Mouse (Mus musculus): ENCODE results near the gene Trpm3. TPM values are rescaled to one million over a fixed set of nuclear protein-coding genes. Genes with fewer than 3 reads are reported as not detected.

Trpm3 gene
- polyA plus RNA-seq, 1 experiment: 0.12 TPM

GRCm38 (mm10) chr19:22338927-22339326, 200.1 kb downstream of the Trpm3 start:
- no peak for TF ChIP-seq CTCF (IDR thresholded peaks at IDR 0.05; ENCODE audit: insufficient read depth, low read length)
- no peak for TF ChIP-seq POLR2A (IDR thresholded peaks at IDR 0.05; ENCODE audit: borderline replicate concordance, extremely low read depth, low read depth, low read length)
- H3K4me1 ChIP-seq (ENCODE audit: control insufficient read depth, insufficient read depth, low read length): peaks cover 3% of the 10 kb centered on the region
- H3K4me3 ChIP-seq (replicated peaks; ENCODE audit: extremely low read depth, low read depth, low read length): no peak overlapping the region
- no peak for DNase-seq
- WGBS: 67% methylated on average over 8 of the region's 8 CpGs

- H3K4me3 ChIP-seq (replicated peaks; ENCODE audit: extremely low read depth, low read depth, low read length): no peak overlapping the region
- TF ChIP-seq CTCF (IDR thresholded peaks at IDR 0.05; ENCODE audit: insufficient read depth, low read length) (no peak), POLR2A (IDR thresholded peaks at IDR 0.05; ENCODE audit: borderline replicate concordance, extremely low read depth, low read depth, low read length) (no peak)
- 85% methylated on average over 14 of the region's 14 CpGs for WGBS
- no peak for DNase-seq
- no peaks in the 10 kb centered on the region for H3K4me1 ChIP-seq (ENCODE audit: control insufficient read depth, insufficient read depth, low read length)
Observed at GRCm38 (mm10) chr19:22354037-22354541, 215.2 kb downstream of the Trpm3 start.

GRCm38 (mm10) chr19:22386890-22387289, 248.0 kb downstream of the Trpm3 start:
- WGBS: 74% methylated on average over 3 of the region's 3 CpGs
- TF ChIP-seq CTCF (IDR thresholded peaks at IDR 0.05; ENCODE audit: insufficient read depth, low read length) (no peak), POLR2A (IDR thresholded peaks at IDR 0.05; ENCODE audit: borderline replicate concordance, extremely low read depth, low read depth, low read length) (no peak)
- H3K4me1 ChIP-seq (ENCODE audit: control insufficient read depth, insufficient read depth, low read length): no peaks in the 10 kb centered on the region
- H3K4me3 ChIP-seq (replicated peaks; ENCODE audit: extremely low read depth, low read depth, low read length): no peak overlapping the region
- DNase-seq: no peak

GRCm38 (mm10) chr19:22394700-22395099, 255.9 kb downstream of the Trpm3 start:
- no peak for DNase-seq
- WGBS: 77% methylated on average over 1 of the region's 1 CpGs
- no peak overlapping the region for H3K4me3 ChIP-seq (replicated peaks; ENCODE audit: extremely low read depth, low read depth, low read length)

GRCm38 (mm10) chr19:22404049-22404448, 265.2 kb downstream of the Trpm3 start:
- 86% methylated on average over 3 of the region's 3 CpGs for WGBS
- no peaks in the 10 kb centered on the region for H3K4me1 ChIP-seq (ENCODE audit: control insufficient read depth, insufficient read depth, low read length)
- no peak for DNase-seq
- no peak for TF ChIP-seq POLR2A (IDR thresholded peaks at IDR 0.05; ENCODE audit: borderline replicate concordance, extremely low read depth, low read depth, low read length)
- TF ChIP-seq CTCF (IDR thresholded peaks at IDR 0.05; ENCODE audit: insufficient read depth, low read length): no peak
- H3K4me3 ChIP-seq (replicated peaks; ENCODE audit: extremely low read depth, low read depth, low read length): no peak overlapping the region

More at GRCm38 (mm10) chr19:22394700-22395099, 255.9 kb downstream of the Trpm3 start:
- H3K4me1 ChIP-seq (ENCODE audit: control insufficient read depth, insufficient read depth, low read length): no peaks in the 10 kb centered on the region
- TF ChIP-seq POLR2A (IDR thresholded peaks at IDR 0.05; ENCODE audit: borderline replicate concordance, extremely low read depth, low read depth, low read length) (no peak), CTCF (IDR thresholded peaks at IDR 0.05; ENCODE audit: insufficient read depth, low read length) (no peak)

- no peak for TF ChIP-seq POLR2A (IDR thresholded peaks at IDR 0.05; ENCODE audit: borderline replicate concordance, extremely low read depth, low read depth, low read length)
- no peak for TF ChIP-seq CTCF (IDR thresholded peaks at IDR 0.05; ENCODE audit: insufficient read depth, low read length)
- no peaks in the 10 kb centered on the region for H3K4me1 ChIP-seq (ENCODE audit: control insufficient read depth, insufficient read depth, low read length)
- WGBS: 94% methylated on average over 3 of the region's 3 CpGs
Observed at GRCm38 (mm10) chr19:22418239-22418638, 279.4 kb downstream of the Trpm3 start.

GRCm38 (mm10) chr19:22437207-22437606, 298.4 kb downstream of the Trpm3 start:
- TF ChIP-seq POLR2A (IDR thresholded peaks at IDR 0.05; ENCODE audit: borderline replicate concordance, extremely low read depth, low read depth, low read length) (no peak), CTCF (IDR thresholded peaks at IDR 0.05; ENCODE audit: insufficient read depth, low read length) (no peak)
- WGBS: 79% methylated on average over 2 of the region's 2 CpGs
- Histone ChIP-seq H3K4me3 (replicated peaks; ENCODE audit: extremely low read depth, low read depth, low read length) (no peak overlapping the region), H3K4me1 (ENCODE audit: control insufficient read depth, insufficient read depth, low read length) (no peaks in the 10 kb centered on the region)
- DNase-seq: no peak

More at GRCm38 (mm10) chr19:22418239-22418638, 279.4 kb downstream of the Trpm3 start:
- no peak for DNase-seq
- no peak overlapping the region for H3K4me3 ChIP-seq (replicated peaks; ENCODE audit: extremely low read depth, low read depth, low read length)

GRCm38 (mm10) chr19:22447418-22448339, 308.8 kb downstream of the Trpm3 start:
- TF ChIP-seq POLR2A (IDR thresholded peaks at IDR 0.05; ENCODE audit: borderline replicate concordance, extremely low read depth, low read depth, low read length) (no peak), CTCF (IDR thresholded peaks at IDR 0.05; ENCODE audit: insufficient read depth, low read length) (no peak)
- WGBS: 6% methylated on average over 18 of the region's 18 CpGs
- H3K4me1 ChIP-seq (ENCODE audit: control insufficient read depth, insufficient read depth, low read length): peaks cover 2% of the 10 kb centered on the region; the same call in 1 of the 2 replicates
- no peak for DNase-seq
- no peak overlapping the region for H3K4me3 ChIP-seq (replicated peaks; ENCODE audit: extremely low read depth, low read depth, low read length)

GRCm38 (mm10) chr19:22448340-22449288, 309.8 kb downstream of the Trpm3 start:
- no peak for TF ChIP-seq POLR2A (IDR thresholded peaks at IDR 0.05; ENCODE audit: borderline replicate concordance, extremely low read depth, low read depth, low read length)
- TF ChIP-seq CTCF (IDR thresholded peaks at IDR 0.05; ENCODE audit: insufficient read depth, low read length): no peak
- Histone ChIP-seq H3K4me3 (replicated peaks; ENCODE audit: extremely low read depth, low read depth, low read length) (no peak overlapping the region), H3K4me1 (ENCODE audit: control insufficient read depth, insufficient read depth, low read length) (peaks cover 2% of the 10 kb centered on the region; the same call in 1 of the 2 replicates)
- WGBS: 35% methylated on average over 20 of the region's 20 CpGs
- no peak for DNase-seq

All from lung, adult 2 months (tissue).